Mouse (Mus musculus) liver, embryonic 15.5 days (tissue): ENCODE data around the gene Fgfr2. TPM values are rescaled to one million over a fixed set of nuclear protein-coding genes. Genes with fewer than 3 reads are reported as not detected.

Source experiments
- ATAC-seq: fragments of 200-750 bp; cut with Nextera tagmentation; 2 replicates; pipeline ENCODE4 v1.8.0; 2017; ENCODE audit warnings: moderate number of reproducible peaks, mild to moderate bottlenecking, moderate library complexity; ENCODE audit not compliant: insufficient read depth
- H3K27ac ChIP-seq: fragments of 300-500 bp; sonication (generic); replicated peaks from 2 replicates; pipeline ENCODE4 v1.5.1; 2015; ENCODE audit warnings: mild to moderate bottlenecking, inconsistent platforms
- H3K27me3 ChIP-seq: fragments of 300-500 bp; sonication (generic); 2 replicates; pipeline ENCODE4 v1.6.1; 2015; ENCODE audit warnings: mild to moderate bottlenecking, inconsistent platforms
- H3K36me3 ChIP-seq: fragments of 300-500 bp; sonication (generic); replicated peaks from 2 replicates; pipeline ENCODE4 v1.6.1; 2015; ENCODE audit warnings: moderate library complexity, mild to moderate bottlenecking, inconsistent platforms
- H3K4me1 ChIP-seq: fragments of 300-500 bp; sonication (generic); replicated peaks from 2 replicates; pipeline ENCODE4 v1.6.1; 2015; ENCODE audit warnings: inconsistent platforms
- H3K4me2 ChIP-seq: fragments of 300-500 bp; sonication (generic); 2 replicates; pipeline ENCODE4 v1.6.1; 2015; ENCODE audit warnings: moderate library complexity, mild to moderate bottlenecking, inconsistent platforms
- H3K4me3 ChIP-seq: fragments of 300-500 bp; sonication (generic); replicated peaks from 2 replicates; pipeline ENCODE4 v1.5.1; 2015; ENCODE audit warnings: mild to moderate bottlenecking, inconsistent platforms
- H3K9ac ChIP-seq: fragments of 300-500 bp; sonication (generic); 2 replicates; pipeline ENCODE4 v1.6.1; 2015; ENCODE audit warnings: moderate library complexity, mild to moderate bottlenecking, inconsistent platforms
- H3K9me3 ChIP-seq: fragments of 300-500 bp; sonication (generic); replicated peaks from 2 replicates; pipeline ENCODE4 v1.6.1; 2016; ENCODE audit warnings: inconsistent platforms
- WGBS: fragments of 180-500 bp; shearing (Covaris S2); methylation state at CpG from one replicate; pipeline ENCODE4 v1.1.7; 2015; ENCODE audit warnings: mixed read lengths; ENCODE audit not compliant: insufficient replicate concordance; 5-methylcytosine and 5-hydroxymethylcytosine counted together
- polyA plus RNA-seq: library from polyadenylated mRNA; unstranded; fragments of >200 nt; fragmentation: Nextera tagmentation; extraction: Ambion mirVana; gene quantifications from 2 replicates; pipeline ENCODE4 v1.2.1, GENCODE M21; 2015

Gene Fgfr2
- polyA plus RNA-seq, 1 experiment from 2014 or later = 10.5 TPM

GRCm38 (mm10) chr7:133078929-133079328 is 44.2 kb downstream of the Fgfr2 start:
- no peak overlapping the region for H3K27ac ChIP-seq
- no peak overlapping the region for H3K9ac ChIP-seq
- H3K4me3 ChIP-seq = no peak overlapping the region
- no peak for ATAC-seq
- H3K27me3 ChIP-seq = no peaks in the 10 kb centered on the region
- H3K9me3 ChIP-seq = no peaks in the 10 kb centered on the region
- no peak overlapping the region for H3K4me2 ChIP-seq
- no peaks in the 10 kb centered on the region for H3K36me3 ChIP-seq
- 86% methylated on average over 1 of the region's 1 CpGs for WGBS
- no peaks in the 10 kb centered on the region for H3K4me1 ChIP-seq

DNA sequence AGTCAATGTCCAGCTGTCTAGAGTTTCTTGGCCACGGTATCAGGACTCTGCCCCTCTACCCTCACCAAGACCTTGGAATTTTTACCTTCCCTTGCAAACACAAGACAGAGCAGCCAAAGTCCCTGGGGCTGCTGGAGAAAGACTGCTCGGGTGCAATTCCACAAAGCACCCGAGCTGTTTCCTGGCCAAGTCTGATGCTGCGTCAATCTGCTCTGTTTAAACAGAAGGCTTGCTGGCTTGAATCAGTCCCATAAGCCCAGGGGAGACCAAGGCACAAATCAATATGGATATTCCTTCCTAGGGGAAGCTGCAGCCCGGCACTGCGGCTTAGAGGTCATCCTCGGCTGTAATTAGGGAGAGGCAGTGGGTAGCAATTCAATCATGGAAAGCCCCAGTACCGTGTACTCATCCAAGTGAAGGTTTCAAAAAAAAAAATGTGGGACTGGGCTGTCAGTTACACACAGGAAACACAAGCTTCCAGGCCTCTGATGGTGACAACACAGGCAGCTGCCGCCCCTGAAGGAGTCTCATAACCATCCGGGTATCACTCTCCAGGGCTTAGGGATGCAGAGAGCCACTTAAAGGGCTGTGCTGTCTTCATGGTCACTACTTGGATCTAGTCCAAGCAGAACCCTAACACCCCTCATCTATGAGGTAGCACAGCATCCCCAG is 48.6 kb downstream of the Fgfr2 start:
- Histone ChIP-seq H3K9me3 (no peaks in the 10 kb centered on the region), H3K4me3 (no peak overlapping the region), H3K27me3 (no peaks in the 10 kb centered on the region), H3K36me3 (no peaks in the 10 kb centered on the region), H3K4me1 (no peaks in the 10 kb centered on the region), H3K4me2 (no peak overlapping the region), H3K27ac (no peak overlapping the region), H3K9ac (no peak overlapping the region)
- 64% methylated on average over 10 of the region's 10 CpGs for WGBS
- no peak for ATAC-seq

DNA sequence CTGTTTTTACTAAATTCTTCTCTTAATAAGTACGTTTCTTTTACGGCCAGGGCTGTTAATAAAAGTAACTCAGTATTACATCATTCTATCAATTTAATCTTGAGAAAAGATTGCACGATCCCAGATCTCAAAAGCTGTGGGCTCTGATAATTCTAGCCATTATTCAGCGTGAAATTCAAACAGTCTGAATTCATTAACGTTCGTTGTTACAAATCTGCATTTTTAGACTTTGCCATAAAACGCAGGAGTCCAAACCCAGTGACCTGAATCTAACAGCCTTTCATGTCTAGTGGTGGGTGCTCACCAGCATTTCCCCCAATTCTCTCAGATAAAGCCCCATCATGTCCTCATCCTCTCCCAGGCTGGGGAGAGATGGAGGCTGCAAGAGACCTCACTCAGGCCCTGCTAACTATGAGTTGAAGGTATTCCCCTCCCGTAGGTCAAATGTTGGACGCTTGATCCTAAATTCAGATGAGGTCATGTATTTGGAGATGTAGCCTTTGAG is 50.0 kb downstream of the Fgfr2 start:
- Histone ChIP-seq H3K27me3 (no peaks in the 10 kb centered on the region), H3K27ac (no peak overlapping the region), H3K4me3 (no peak overlapping the region), H3K9me3 (no peaks in the 10 kb centered on the region), H3K4me2 (no peak overlapping the region), H3K9ac (no peak overlapping the region), H3K4me1 (no peaks in the 10 kb centered on the region), H3K36me3 (no peaks in the 10 kb centered on the region)
- no peak for ATAC-seq
- WGBS = 73% methylated on average over 9 of the region's 9 CpGs

GRCm38 (mm10) chr7:133072535-133072934 is 50.6 kb downstream of the Fgfr2 start:
- Histone ChIP-seq H3K9ac (no peak overlapping the region), H3K27ac (no peak overlapping the region), H3K27me3 (no peaks in the 10 kb centered on the region), H3K4me3 (no peak overlapping the region), H3K9me3 (no peaks in the 10 kb centered on the region), H3K4me2 (no peak overlapping the region), H3K4me1 (no peaks in the 10 kb centered on the region), H3K36me3 (no peaks in the 10 kb centered on the region)
- no peak for ATAC-seq
- WGBS = 77% methylated on average over 4 of the region's 4 CpGs

DNA sequence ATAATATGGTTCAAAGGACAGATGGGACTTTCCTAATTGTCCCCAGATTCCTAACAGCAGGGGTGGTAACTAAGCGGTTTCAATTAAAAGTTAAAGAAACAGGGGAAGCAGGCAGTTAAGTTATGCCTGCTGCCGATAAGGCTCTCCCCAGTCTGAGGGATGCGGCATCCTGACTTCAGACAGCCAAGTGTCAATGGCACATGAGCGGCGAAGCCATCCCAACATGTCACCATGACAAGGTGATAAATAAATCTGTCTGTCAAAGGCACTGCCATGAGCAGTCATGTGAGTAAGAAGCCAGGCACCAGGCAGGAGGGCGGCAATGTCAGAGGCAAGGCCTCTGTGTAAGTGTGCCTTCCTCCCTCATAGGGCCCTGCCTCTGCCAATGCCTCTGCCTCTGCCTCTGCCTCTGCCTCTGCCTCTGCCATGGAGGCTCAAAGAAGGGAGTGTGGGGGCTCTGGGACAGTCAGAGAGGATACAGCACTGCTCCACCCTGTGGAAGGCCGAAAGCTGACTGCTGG is 55.8 kb downstream of the Fgfr2 start:
- Histone ChIP-seq H3K36me3 (no peaks in the 10 kb centered on the region), H3K4me1 (no peaks in the 10 kb centered on the region), H3K4me3 (no peak overlapping the region), H3K9me3 (no peaks in the 10 kb centered on the region), H3K27me3 (no peaks in the 10 kb centered on the region), H3K9ac (no peak overlapping the region), H3K27ac (no peak overlapping the region), H3K4me2 (no peak overlapping the region)
- no peak for ATAC-seq
- 68% methylated on average over 7 of the region's 7 CpGs for WGBS

DNA sequence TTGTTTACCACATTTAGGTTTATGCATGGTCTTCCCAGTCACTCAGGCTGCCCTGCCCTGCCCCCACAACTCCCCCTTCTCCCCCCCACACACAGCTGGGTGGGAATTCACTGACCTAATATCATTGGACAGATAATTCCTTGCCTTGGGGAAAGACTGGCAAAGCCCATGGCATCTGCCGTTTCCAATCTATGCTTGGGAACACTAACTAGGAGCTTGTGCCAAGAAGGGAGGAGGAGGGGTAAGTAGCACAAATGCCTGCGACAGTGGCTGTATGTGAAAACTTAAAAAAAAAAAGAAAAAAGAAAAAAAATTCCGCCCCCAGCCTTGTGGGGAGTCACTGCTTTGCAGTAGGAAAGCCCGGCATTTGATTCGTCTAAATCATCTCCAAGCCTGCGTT is 56.4 kb downstream of the Fgfr2 start:
- Histone ChIP-seq H3K4me2 (no peak overlapping the region), H3K27ac (no peak overlapping the region), H3K4me3 (no peak overlapping the region), H3K9me3 (no peaks in the 10 kb centered on the region), H3K27me3 (no peaks in the 10 kb centered on the region), H3K9ac (no peak overlapping the region), H3K36me3 (no peaks in the 10 kb centered on the region), H3K4me1 (no peaks in the 10 kb centered on the region)
- WGBS = 70% methylated on average over 6 of the region's 6 CpGs
- no peak for ATAC-seq

GRCm38 (mm10) chr7:133062055-133062454 is 61.1 kb downstream of the Fgfr2 start:
- no peak overlapping the region for H3K4me3 ChIP-seq
- H3K36me3 ChIP-seq = no peaks in the 10 kb centered on the region
- H3K27ac ChIP-seq = no peak overlapping the region
- ATAC-seq = no peak
- H3K4me1 ChIP-seq = no peaks in the 10 kb centered on the region
- H3K9ac ChIP-seq = no peak overlapping the region
- H3K4me2 ChIP-seq = no peak overlapping the region
- 57% methylated on average over 3 of the region's 3 CpGs for WGBS
- no peaks in the 10 kb centered on the region for H3K9me3 ChIP-seq
- H3K27me3 ChIP-seq = no peaks in the 10 kb centered on the region

GRCm38 (mm10) chr7:133060170-133060569 is 63.0 kb downstream of the Fgfr2 start:
- Histone ChIP-seq H3K9me3 (no peaks in the 10 kb centered on the region), H3K4me1 (no peaks in the 10 kb centered on the region), H3K9ac (no peak overlapping the region), H3K4me2 (no peak overlapping the region), H3K27ac (no peak overlapping the region), H3K27me3 (no peaks in the 10 kb centered on the region), H3K4me3 (no peak overlapping the region), H3K36me3 (no peaks in the 10 kb centered on the region)
- no peak for ATAC-seq
- 77% methylated on average over 6 of the region's 6 CpGs for WGBS

DNA sequence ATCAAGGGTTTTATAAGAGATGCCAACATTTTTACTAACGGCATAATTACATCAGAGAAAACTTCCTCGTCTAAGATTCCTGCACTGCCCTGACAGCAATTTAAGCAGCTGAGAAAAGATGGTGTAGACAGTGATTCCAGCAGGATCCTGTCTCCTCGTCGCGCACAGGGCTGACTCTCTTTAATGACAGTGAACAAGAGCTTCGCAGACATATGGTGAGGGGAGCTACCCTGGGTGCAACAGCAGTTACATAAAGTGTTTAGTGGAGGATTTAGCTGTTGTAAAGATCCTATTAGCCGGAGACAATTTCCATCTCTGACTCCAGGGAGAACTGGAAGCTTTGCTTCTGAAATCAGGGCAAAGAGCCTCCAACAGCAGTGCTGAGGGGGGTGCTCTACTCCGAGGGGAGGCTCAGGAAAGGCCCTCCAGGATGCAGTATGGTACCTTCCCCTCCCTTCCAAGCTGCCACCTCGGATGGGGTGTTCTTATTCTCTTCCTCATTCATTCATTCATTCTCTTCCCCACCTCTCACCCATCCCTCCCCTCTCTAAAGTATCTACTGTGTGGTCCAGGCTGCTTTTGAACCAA is 63.5 kb downstream of the Fgfr2 start:
- no peak overlapping the region for H3K4me3 ChIP-seq
- no peak overlapping the region for H3K27ac ChIP-seq
- H3K4me2 ChIP-seq = no peak overlapping the region
- no peak overlapping the region for H3K9ac ChIP-seq
- WGBS = 74% methylated on average over 9 of the region's 9 CpGs
- no peaks in the 10 kb centered on the region for H3K9me3 ChIP-seq
- H3K36me3 ChIP-seq = no peaks in the 10 kb centered on the region
- no peaks in the 10 kb centered on the region for H3K4me1 ChIP-seq
- no peak for ATAC-seq
- no peaks in the 10 kb centered on the region for H3K27me3 ChIP-seq

GRCm38 (mm10) chr7:133059150-133059509 is 64.0 kb downstream of the Fgfr2 start:
- H3K36me3 ChIP-seq = no peaks in the 10 kb centered on the region
- no peak for ATAC-seq
- 73% methylated on average over 6 of the region's 6 CpGs for WGBS
- no peaks in the 10 kb centered on the region for H3K27me3 ChIP-seq
- H3K27ac ChIP-seq = no peak overlapping the region
- H3K4me1 ChIP-seq = no peaks in the 10 kb centered on the region
- H3K4me3 ChIP-seq = no peak overlapping the region
- no peaks in the 10 kb centered on the region for H3K9me3 ChIP-seq
- H3K4me2 ChIP-seq = no peak overlapping the region
- H3K9ac ChIP-seq = no peak overlapping the region

GRCm38 (mm10) chr7:133058496-133059149 is 64.5 kb downstream of the Fgfr2 start:
- no peaks in the 10 kb centered on the region for H3K9me3 ChIP-seq

More at GRCm38 (mm10) chr7:133058496-133059149, 64.5 kb downstream of the Fgfr2 start:
- H3K4me3 ChIP-seq = no peak overlapping the region
- no peak overlapping the region for H3K4me2 ChIP-seq
- WGBS = 74% methylated on average over 12 of the region's 12 CpGs
- no peak overlapping the region for H3K9ac ChIP-seq
- ATAC-seq = no peak
- no peaks in the 10 kb centered on the region for H3K36me3 ChIP-seq
- H3K27me3 ChIP-seq = no peaks in the 10 kb centered on the region
- H3K27ac ChIP-seq = no peak overlapping the region
- H3K4me1 ChIP-seq = no peaks in the 10 kb centered on the region
